Mouse (Mus musculus): ENCODE results near the gene Nfx1.
"Not testable (repeated sequence)": the region's sequence is repeated elsewhere in the genome, so short reads cannot be mapped to it uniquely, and the experiment has no call there.

DNA sequence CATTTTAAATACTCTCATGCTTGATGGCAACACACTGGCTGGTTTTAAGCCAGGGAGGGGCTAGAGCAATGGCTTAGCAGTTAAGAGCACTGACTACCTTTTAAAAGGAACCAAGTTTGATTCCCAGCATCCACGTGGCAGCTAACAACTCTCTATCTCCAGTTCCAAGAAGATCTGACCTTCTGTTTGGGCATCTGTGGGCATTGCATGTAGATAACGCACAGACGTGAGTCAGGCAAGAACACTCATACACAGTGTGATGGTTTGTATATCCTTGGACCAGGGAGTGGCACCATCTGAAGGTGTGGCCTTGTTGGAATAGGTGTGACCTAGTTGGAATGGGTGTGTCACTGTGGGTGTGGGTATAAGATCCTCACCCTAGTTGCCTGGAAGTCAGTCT lies 36.3 kb upstream of the Nfx1 start:
- TF ChIP-seq EP300 (IDR thresholded peaks at IDR 0.05; ENCODE audit: insufficient read depth, low read depth, low read length); CTCF (IDR thresholded peaks at IDR 0.05; ENCODE audit: low read depth, low read length); POLR2A (IDR thresholded peaks at IDR 0.05; ENCODE audit: insufficient read depth, low read length): not testable (repeated sequence)

Data from ES-Bruce4 (cell line).